Mouse (Mus musculus) cerebellum, adult 9-10 months (tissue): ENCODE measurements around the gene Lamb2.

Source experiments
- DNase-seq: peaks from one replicate; pipeline ENCODE4 v3.0.0; 2022

Lamb2 gene

DNA sequence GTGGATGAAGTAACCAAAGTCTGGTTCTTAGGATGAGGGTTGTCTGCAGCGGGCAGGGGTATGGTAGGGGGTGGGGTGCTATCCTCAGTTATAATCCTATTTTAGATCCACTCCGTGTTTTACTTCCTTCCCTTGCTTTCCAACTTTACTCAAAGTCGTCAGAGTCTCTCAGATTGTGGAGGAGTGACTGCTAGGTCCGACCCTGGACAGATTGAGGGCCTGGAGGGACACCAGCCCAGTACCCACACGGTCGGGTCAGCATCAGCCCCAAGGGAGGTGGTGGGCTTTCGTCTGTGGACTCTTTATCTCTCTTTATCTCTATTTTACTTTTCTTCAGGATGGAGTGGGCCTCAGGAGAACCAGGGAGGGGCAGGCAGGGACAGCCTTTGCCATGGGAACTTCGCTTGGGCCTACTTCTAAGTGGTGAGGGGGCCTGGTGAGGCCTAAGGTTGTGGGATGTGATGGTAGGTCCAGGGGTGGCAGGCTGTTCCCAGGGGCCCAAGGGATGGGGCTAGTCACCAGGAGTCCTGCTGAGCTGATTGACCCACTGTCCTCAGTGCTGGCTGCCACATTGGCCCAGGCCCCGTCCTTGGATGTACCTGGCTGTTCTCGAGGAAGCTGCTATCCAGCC lies at the start of gene Lamb2:
Gene Lamb2, plus strand, starts transcription at position 16 of the 631 bp plus-strand sequence.
- DNase-seq, result no peak

DNA sequence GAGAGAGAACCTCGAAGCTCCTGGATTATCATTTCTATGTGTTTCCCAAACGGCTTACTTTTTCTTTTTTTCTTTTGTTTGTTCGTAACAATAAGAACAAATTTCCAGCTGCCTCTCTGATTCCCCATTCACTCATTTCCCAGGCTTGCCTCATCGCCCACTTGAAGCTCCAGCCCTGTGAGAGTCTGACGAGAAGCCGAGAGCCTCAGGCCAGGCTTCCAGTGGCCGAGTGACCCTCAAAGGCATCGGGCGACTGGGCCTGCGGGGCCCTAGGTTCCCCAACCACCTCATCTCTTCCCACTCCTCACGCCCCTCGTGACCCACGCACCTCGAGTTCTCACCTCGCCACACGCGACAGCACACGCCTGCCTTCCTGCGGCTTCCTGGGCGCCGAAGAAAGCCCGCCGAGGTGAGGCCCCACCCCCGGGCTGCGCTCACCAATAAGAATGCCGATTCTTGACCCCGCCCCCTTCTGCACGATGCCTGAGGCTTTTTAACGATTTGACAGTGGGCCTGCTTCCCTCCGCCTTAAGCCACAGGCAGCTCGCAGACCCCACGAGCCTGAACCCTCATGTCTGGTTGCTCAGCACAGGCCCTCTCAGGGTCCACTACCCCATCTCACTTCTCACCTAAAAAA lies 48.0 kb upstream of the Lamb2 start:
- DNase-seq, result no peak

DNA sequence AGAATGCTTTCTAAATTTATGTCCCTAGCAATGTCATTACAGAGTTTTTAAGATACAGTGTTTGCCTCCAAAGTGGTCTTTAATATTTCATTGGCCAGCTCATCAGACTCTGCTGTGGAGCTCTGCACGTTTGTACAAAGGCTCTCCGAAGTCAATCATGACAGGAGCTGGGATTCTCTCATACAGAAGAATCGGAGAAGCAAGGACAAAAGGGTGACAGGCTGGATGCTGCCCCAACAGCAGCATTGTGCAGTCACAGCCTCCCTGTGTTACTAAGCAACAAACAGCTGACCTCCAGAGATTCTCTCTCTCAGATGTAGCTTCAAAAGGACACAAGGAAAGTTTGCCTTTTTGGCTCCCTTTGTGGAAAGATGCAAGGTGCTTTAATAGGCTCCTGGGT lies 43.4 kb upstream of the Lamb2 start, which contains the start of gene BC048562:
Gene BC048562, plus strand, starts transcription at position 301 of the 400 bp plus-strand sequence.
- no peak for DNase-seq

DNA sequence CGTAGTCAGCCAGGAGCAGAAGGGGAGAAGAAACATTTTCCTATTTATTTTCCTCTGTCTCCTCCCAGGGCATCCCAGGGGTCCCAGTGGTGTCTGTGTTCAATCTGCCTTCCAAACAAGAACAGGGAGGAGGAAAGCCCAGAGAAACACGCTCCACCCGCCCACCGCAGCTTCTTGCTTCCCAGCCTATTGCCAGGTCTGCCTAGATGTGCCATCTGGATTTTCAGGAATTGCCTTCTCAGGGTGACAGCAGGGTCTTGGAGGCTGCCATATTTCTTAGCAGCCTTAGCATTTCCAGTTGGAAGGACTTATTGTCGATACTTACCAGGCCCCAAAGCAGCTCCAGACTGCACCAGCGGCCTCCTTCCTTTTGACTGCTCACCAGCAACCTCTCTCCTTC lies 40.4 kb upstream of the Lamb2 start:
- DNase-seq, result no peak

DNA sequence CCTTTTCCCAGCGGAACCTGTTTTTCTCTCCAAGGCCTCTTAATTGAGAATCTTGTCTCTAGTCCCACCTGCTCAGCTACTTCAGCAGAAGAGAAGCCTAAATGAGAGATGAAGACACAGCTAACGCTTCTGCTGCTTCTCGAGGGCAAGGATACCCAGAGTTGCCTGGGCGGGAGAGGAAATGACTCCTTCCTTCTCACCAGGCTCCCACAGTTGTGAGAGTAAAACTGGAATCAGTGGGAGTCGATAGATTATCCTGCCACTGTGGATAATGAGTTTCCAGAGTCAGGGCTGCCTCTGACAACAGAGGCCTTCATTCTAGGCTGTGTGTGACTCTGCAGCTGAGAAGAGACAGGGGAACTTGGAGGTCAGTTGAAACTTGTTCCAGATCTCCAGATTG lies 39.1 kb upstream of the Lamb2 start:
- DNase-seq, result no peak

DNA sequence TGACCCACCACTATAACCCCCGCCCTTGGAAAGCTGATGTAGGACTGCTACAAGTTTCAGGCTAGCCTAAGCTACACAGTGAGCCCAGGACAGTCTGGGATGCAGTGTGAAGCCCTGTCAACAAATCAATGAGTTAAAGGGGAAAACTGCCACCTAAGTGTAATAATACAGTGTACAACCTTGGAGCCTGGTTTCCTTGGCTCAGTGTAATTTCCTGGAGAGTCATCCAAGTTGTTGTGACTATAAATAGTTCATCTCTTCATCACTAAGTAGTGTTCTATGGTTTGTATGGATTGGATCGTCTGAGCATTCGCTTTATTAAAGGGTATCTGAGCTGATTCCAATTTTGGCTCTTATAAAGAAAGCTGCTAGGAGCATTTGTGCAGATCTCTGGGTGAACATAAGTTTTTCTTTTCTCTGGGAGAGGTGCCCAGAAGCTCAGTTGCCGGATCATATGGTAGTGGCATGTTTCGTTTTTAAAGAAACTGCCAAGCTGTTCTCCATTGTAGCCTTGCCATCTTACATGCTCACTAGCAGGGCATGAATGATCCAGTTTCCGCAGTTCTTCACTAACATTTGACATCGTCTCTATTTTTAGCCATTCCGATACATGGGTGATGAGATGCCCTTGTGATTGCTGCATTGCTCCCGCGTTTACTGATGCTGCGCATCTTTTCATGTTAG lies 38.2 kb upstream of the Lamb2 start:
- DNase-seq, result peak; percentile 37

DNA sequence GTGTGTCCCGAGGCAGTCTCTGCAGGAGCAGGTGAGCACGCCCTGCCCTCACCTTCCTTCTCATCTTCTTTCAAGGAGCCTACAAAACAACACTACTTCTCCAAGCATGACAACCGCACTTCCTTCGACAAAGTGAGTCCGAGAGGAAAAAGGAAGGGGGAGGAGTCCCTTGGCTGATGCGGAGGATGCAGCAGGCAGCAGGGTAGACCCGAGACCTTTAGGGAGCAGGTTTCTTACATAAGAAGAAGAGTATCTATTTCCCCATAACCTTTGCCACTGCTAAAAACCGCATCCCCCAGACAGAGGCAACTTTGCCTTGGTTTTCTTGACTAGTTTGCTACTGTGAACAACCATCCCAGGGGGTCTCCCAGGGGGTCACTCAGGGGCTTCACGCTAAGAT lies 34.4 kb upstream of the Lamb2 start:
- no peak for DNase-seq

DNA sequence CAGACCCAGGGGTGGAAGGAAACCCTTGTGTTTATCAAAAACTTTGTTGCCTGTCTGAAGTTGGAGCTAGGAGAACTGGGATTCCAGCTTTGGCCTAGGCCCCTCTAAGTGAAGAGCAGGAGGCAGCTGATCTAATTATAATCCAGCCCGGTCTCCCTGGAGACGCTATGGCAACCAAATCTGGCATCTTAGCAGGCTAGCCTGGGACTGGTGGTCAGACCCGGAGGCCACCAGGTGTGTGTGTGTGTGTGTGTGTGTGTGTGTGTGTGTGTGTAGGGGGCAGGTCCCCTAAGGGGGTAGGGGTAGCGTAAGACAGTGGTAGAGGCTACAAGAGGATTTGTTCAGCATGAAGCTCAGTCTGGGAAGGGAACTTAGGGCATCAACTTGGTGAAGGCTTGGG lies 29.7 kb upstream of the Lamb2 start:
- DNase-seq, result no peak

DNA sequence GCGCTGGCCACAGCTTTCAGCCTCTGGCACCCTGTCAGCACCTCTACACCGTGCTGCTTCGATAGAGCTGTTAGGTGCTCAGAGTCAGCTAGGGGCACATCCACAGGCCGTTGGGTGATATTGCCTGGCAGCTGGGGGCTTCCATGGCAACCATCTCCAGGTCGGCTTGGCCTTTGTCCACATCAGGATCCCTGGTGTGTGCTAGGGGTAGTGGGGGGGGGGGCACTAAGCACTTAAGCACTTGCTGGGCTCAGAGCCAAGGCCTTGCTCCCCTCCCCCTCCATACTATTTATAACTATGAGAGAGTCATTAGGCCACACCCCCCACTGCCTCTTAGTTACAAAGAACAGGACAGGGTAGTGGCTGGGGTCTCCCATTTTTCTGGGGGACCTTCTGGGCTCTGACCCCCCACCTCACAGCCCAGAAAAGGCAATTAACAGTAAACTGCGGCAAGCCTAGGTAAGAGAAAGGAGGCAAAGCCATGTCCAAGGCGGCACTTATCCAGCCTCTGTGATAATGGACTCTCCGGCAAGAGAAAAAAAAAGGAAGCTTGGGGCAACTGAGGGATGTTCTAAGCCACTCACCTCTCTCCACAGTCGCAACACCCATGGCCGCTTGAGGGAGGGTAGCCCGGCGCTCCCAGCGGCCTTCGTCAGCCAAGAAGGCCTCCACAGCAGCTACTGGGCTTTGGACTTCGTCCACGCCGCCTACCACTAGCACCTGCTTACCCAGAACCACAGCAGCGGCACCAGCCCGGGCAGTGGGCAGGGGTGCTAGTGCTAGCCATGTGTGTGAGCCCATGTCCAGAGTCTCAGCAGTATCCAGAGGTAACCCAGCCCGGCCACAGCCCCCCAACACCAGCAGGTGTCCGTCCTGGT lies 29.0 kb upstream of the Lamb2 start:
- no peak for DNase-seq

DNA sequence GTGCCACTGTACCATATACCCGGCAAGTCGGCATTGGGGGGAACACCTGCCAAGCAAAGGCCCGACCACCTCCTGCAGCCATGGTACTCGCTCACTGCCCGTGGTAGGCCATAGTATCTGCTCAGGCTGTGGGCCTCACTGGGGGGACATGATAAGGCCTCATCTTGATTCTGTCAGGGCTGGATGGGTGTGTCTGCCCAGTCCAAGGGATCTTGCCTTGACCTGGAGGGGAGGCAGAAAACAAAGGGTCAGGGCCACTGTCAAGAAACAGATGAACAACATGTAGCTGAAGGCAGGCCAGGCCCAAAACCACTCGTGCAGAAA lies 28.4 kb upstream of the Lamb2 start:
- no peak for DNase-seq

DNA sequence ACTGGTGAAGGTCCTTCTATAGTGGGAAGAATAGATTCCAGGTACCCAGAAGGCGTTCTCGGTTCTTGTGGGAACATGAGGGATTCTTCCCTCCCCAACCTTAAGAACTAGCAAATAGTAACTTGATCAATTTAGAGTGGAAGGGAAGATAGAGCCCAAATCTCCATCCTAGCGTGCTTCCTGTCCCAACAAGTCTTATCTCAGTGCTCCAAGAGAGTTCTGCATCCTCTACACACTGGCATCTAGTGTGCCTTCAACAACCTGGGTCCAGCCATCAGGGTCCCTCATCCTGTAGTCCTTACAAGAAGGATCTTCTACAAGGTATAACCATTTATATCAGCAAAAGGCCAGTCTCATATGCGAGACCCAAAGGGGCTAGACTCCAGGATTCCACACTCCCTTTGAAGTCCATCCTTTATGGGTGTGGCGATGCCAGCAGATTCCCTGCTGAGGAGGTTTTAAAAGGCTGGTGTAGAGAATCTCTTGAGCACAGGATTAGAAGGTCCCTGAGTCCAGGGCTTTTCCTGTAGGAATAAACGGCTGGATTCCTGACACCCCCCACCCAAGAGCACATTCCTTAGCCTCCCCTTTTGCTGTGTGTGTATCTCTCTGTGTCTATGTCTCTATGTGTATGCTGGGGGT lies 27.9 kb upstream of the Lamb2 start:
- DNase-seq, result no peak

DNA sequence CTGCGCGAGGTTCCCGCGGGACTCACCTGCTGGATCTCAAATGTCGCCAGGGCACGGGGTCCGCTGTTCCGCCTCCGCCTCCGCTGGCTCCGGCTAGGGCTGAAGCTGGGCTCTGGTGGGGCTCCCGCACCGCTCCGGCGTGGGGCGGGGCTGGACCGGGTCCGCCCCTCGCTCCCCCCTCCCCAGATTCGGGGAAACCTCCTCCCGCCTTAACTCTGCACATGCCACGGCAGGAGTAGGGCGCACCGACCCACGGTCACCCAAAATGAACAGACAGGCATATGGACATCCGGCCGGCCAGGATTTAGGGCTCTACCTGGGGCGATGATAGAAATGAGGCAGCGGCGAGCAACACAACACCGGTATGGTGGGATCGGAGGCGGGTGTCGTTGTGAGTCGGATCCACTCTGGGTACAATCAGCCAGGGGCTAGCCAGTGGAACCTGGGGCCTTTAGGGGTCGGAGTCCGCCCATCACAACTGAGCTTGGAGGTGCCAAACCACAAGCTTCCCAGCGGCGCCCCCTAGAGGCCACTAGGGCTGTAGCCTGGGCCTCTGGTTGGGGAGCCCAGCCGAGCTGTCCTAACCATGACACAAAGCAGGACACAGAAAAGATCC lies 27.1 kb upstream of the Lamb2 start:
- DNase-seq, result peak; percentile 93

DNA sequence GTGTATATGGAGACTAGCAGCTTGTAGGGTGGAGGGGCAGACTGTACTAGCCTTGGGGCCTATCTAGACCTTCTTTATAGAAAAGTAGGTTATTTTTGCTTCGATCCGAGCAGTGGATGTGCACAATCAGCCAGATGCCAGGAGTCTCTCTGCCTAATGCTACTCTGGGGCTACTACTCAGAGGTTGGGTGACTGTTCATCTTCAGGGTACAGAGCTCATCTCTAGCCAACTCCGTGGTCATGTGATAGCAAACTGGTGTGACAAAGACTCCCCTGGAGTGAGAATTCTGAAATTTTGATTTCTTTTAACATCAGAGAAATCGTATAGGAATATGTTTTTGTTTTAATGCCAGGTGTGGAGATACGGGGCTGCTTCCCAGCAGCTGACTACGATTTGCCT lies 26.6 kb upstream of the Lamb2 start:
- no peak for DNase-seq

DNA sequence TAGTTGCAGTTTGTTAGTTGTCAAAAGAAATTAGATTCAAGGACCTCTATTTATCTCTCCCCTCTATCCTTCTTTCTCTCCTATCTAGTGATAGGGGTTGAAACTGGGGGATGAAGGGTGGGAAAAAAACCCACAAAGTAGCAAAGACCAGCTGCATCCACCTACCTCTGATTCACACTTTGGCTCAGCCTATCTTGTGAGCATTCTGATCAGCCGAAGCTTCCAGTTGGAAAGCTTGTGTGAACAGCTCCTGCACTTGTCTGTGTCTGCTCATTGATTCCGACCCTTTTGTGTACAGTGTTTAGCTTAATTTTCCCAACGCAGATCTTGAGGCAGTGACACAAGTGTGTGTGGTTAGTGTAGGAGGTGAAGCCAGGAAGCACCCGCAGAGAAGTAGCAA lies 26.1 kb upstream of the Lamb2 start:
- DNase-seq, result no peak

DNA sequence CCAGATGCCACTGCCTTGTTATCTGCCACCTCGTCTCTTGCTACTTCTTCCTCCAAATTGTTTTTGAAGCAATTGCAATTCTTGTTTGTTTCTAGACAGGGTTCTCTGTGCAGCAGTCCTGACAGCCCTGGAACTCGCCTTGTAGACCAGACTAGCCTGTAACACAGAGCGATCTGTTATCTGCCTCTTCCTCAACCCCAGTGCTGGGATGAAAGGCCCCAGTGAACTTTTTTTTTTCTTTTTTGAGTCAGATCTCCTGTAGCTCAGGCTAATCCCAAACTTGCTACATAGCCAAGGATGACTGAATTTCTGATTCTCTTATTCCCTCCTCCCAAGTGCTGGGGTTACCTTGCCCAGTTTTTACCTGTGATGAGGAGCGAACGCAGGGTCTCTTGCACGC lies 25.1 kb upstream of the Lamb2 start:
- no peak for DNase-seq

DNA sequence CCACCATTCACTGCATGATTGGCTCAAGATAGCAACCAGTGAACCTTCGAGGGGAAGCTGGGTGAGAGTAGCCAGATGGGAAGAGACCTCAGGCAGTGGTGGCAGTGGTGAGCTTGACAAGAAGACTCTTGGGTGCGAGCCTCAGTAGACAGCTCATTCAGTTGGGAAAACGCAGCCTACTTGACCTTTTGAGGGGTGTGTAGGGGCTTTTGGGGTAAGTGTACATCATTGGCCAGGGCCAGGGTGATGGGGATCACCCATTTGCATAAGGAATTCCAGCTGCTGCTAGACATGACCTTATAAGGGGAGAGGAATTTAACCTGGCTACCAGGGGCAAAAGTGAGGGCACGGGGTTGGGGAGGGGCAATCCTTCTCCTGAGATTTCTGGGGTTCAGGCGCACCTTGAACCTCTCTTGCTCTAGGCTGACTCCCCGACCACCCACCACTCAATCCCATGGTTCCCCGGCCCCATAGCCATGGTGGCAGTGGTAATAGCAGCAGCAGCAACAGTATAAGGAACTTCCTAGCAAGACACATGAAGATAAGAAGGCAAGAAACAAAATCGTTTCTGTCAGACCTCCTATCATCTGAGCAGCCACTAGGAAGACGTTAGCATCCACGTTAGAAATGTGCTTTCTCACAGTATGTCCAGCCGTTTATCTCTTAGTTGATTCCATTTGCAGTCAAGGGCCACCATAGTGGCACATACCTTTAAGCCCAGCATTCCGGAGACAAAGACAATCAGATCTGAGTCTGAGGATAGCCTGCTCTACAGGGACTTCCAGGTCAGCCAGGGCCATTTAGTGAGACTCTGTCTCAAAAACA lies 23.6 kb upstream of the Lamb2 start:
- no peak for DNase-seq

DNA sequence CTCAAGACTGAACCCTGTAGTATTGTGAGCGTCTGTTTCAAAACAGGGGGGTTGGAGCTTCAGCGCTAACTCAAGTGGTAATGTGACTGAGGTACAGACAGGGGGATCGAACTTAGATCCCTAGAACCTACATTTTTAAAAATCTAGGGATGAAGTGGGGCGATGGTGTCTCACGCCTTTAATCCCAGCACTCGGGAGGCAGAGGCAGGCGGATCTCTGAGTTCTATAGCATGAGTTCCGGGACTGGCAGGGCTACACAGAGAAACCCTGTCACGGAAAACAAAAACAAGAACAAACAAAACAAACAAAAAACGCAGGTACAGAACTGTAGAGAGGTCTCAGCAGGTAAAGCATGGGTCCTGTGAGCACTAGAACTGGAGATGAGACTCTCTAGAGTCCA lies 22.6 kb upstream of the Lamb2 start:
- DNase-seq, result no peak

DNA sequence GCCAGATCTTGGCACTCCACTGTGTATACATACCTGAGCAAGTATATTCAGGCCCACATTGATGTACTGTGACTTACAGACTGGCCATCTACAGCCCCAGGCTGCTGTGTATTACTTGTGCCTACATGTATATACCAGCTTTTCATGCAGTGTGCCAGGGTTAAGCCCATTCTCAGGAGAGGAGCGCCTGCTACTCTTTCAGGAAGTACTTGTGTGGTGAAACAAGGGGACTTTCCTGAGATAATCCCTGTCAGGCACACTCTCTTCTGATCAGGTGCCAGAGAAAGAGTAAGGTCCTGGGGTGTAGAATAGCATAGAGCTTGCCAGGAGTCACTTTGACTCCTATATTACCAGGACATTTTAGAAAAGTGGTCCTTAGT lies 19.6 kb upstream of the Lamb2 start:
- DNase-seq, result no peak

DNA sequence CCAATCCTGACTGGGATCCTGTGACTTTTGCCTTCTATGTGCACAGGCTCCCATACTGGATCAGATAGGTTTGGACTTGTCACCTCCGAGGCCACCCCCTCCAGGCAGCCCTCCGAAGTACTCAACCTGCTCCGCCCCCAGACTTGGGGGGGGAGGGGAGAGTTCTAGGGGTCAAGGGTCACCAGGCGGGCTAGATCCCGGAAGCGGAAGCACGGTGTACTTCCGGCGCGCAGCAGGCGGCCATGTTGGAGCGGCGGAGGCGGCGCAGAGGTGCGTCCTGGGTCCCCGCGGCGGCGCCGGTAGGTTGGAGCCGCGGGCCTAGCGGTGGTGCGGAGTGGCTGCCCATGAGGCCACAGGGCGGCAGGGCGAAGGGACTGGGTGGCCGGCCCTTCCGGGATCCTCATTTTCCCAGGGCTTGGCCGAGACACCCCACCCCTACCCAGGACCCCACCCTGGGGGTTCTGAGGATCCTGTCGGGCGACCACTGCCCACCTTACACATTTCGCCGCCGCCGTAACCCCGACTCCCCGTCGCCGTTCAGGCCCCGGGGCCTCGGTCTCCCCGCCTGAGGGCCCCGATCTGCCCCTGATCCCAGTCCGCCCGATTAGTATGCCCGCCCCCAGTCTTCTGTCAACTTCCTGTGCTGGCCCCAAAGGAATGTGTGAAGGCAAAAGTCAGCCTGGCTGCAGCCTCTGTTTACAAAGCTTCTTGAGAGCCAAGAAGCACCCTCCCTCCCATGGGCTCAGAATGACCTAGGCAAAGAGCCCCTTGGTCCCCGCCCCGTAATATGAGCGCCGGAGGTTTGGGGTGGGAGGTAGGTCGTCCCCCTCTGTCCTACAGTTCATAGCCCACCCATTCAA lies 19.0 kb upstream of the Lamb2 start, which contains the start of gene Ccdc71:
Gene Ccdc71, plus strand, starts transcription at position 209 of the 860 bp plus-strand sequence.
- peak; percentile 90 for DNase-seq

DNA sequence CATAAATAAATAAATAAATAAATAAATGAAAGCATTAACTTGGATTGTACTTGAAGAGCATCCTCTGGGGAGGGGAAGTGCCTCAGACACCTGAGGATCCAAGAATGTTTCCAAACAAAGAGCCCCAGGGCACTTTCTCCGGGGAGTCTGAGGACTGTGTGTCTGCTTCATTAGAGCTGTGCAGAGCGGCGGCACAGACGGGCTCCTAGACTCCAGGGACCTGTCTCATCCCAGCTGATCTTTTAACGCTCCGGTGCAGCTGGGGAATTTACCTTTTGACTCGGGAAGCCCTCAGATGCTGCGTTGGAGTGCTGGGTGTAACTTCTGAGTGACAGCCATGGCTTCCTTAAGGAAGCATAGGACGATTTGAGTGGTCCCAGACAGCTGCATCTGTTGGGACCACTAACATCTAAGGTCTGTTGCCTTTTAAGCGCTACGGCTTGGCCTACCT lies 18.3 kb upstream of the Lamb2 start, which contains the start of gene Klhdc8b:
Gene Klhdc8b, minus strand, starts transcription at position 401 of the 451 bp plus-strand sequence.
- DNase-seq, result no peak
